Mouse (Mus musculus): ENCODE results near the gene Zscan29.

- no peak for TF ChIP-seq CTCF (IDR thresholded peaks at IDR 0.05; ENCODE audit: borderline replicate concordance, control insufficient read depth, extremely low read depth, insufficient read depth, low read length, poor library complexity)
- no peak for TF ChIP-seq POLR2A (IDR thresholded peaks at IDR 0.05; ENCODE audit: control insufficient read depth, extremely low read depth, insufficient read depth, low read length, poor library complexity)
These were observed 33.4 kb upstream of the Zscan29 start for GRCm38 (mm10) chr2:121204276-121204675.

Data from thymus, adult 2 months (tissue).